Mouse (Mus musculus): ENCODE measurements at regions not wholly inside any gene's neighbourhood (a gene's known extent, or its start where the extent isn't known, plus 50 kb on each side); places are given as distances from the start of the nearest gene placed in this dataset.

DNA sequence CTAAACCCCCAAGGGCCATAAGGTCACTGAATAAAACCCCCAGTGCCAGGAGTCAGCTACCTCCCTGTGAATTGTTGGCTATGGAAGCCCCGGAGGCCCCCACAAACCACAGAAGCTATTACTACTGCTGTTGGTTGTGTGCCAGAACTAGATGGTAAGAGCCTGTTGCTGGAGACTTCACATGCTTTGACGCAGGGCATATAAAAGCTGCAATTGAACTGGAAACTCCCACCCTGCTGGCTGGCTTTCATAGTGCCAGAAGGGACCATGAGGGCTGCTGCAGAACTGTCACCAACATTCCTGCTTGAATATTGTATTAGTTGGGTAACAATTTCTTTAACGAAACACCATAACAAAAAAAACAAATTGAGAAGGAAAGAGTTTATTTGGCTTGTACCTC is 66.9 kb upstream of the Tbc1d5 start:
- no peak for DNase-seq

DNA sequence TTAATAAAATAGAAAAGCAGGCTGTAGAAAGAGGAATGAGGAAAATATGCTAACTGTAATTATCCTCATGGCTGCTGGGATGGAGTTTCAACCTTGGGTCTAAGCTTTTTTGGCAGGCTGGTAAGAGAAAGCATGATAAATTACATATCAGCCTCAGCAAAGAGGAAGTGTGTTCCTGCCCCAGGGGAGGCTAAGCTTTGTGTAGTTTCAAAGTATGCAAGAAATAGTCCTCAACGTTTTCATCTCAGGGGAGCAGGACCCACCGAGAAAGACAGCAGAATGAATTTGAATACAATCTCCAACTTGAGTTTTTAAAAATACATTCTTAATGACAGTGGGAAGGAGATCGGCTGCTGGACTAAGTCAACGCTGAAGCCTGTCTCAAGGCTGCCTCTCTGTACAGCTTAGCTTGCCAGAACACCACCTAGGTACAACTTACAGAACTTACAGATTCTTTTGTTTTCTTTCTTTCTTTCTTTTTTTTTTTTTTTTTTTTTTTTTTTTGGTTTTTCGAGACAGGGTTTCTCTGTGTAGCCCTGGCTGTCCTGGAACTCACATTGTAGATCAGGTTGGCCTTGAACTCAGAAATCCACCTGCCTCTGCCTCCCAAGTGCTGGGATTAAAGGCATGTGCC is 61.3 kb upstream of the Tbc1d5 start:
- no peak for DNase-seq

DNA sequence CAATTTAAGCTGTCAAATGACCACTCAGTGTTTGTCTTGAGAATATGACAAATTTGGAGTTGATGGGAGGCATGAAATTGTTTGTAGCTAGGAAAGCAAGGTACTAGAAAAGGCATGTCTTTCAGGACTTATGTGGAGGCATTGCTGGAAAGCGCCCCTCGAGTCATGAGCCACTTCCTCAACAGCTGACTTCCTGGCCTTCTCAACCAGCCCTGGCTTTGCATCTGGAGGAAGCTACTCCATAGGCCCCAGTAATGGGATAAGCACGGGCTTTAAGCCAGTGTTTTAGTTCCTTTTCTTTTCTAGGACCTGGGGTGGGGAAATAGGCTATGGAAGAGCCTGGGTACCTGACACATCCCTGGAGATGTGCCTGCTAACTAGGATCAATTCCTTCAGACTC is 60.3 kb upstream of the Tbc1d5 start:
- no peak for DNase-seq
